Mouse (Mus musculus) bone marrow macrophage, adult 2 months (primary cell): ENCODE data around the gene Kank2. TPM values are rescaled to one million over a fixed set of nuclear protein-coding genes. Genes with fewer than 3 reads are reported as not detected.

Source experiments
- H3K27ac ChIP-seq: 2 replicates; pipeline ENCODE4 v1.5.1; 2012; ENCODE audit warnings: low read depth, low read length; ENCODE audit not compliant: insufficient read depth
- H3K4me1 ChIP-seq: 2 replicates; pipeline ENCODE4 v1.6.1; 2012; ENCODE audit warnings: low read length; ENCODE audit not compliant: control insufficient read depth, insufficient read depth
- H3K4me3 ChIP-seq: 2 replicates; pipeline ENCODE4 v1.5.1; 2012; ENCODE audit warnings: mild to moderate bottlenecking, low read length, moderate library complexity; ENCODE audit not compliant: insufficient read depth
- CTCF ChIP-seq: IDR thresholded peaks from 2 replicates; pipeline ENCODE4 v1.5.1; 2012; ENCODE audit warnings: low read depth, mild to moderate bottlenecking, low read length, moderate library complexity
- POLR2A ChIP-seq: IDR thresholded peaks from 2 replicates; pipeline ENCODE4 v1.6.1; 2012; ENCODE audit warnings: mild to moderate bottlenecking, low read depth, low read length, borderline replicate concordance
- polyA plus RNA-seq: library from polyadenylated mRNA; stranded (reverse); fragments of >200 nt; gene quantifications from 2 replicates; pipeline ENCODE4 v1.2.4, GENCODE M21; 2012; ENCODE audit not compliant: missing spikeins, insufficient read depth, insufficient read length

The Kank2 gene
- polyA plus RNA-seq, 1 experiment, result 12.3 TPM

GRCm38 (mm10) chr9:21819181-21819729, 20.7 kb upstream of the Kank2 start:
- TF ChIP-seq POLR2A (no peak), CTCF (no peak)
- peaks cover 7% of the 10 kb centered on the region for H3K4me1 ChIP-seq
- no peak overlapping the region for H3K27ac ChIP-seq
- no peak overlapping the region for H3K4me3 ChIP-seq

DNA sequence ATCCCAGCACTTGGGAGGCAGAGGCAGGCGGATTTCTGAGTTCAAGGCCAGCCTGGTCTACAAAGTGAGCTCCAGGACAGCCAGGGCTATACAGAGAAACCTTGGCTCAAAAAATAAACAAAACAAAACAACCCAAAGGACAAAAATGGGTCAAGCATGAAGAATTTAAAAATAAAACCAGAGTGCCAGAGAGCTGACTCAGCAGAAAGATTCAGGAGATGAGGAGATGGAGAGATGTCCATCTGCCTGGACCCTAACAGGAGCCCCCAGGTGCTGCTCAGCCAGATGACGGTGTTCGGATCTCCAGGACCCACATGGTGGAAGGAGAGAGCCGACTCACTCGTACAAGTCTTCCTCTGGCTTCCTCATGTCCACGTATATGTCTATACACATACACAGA, 20.0 kb upstream of the Kank2 start:
- Histone ChIP-seq H3K4me3 (no peak overlapping the region), H3K27ac (no peak overlapping the region), H3K4me1 (peaks cover 7% of the 10 kb centered on the region)
- TF ChIP-seq POLR2A (no peak), CTCF (0 out of 2 replicates have a peak, but pooled peaks have one; percentile 7)

GRCm38 (mm10) chr9:21818125-21818524, 19.6 kb upstream of the Kank2 start:
- TF ChIP-seq CTCF, result no peak
- no peak for TF ChIP-seq POLR2A
- Histone ChIP-seq H3K4me3 (no peak overlapping the region), H3K4me1 (peaks cover 7% of the 10 kb centered on the region), H3K27ac (no peak overlapping the region)

GRCm38 (mm10) chr9:21816716-21817305, 18.3 kb upstream of the Kank2 start:
- H3K4me1 ChIP-seq, result peaks cover 7% of the 10 kb centered on the region
- H3K4me3 ChIP-seq, result no peak overlapping the region
- H3K27ac ChIP-seq, result no peak overlapping the region
- TF ChIP-seq POLR2A, result no peak
- no peak for TF ChIP-seq CTCF

DNA sequence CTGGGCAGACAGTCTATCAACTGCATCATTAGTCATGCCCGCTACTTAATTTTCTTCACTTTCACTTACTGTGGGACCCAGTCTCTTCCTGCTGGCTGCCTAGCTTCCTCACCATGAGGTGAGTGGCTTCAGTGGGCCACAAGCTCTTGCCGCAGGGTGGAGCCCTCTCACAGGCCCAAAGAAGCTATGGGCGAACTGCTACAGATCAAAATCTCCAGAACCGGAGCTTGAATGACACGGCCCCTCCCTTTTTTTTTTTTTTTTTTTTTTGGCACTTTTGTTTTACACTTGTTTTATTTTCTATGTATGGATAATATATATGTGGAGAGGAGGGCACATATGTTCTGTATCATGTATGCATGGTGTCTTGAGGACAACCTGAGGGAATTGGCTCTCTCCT, 12.6 kb upstream of the Kank2 start:
- no peak overlapping the region for H3K27ac ChIP-seq
- peaks cover 16% of the 10 kb centered on the region for H3K4me1 ChIP-seq
- no peak for TF ChIP-seq POLR2A
- no peak for TF ChIP-seq CTCF
- no peak overlapping the region for H3K4me3 ChIP-seq

GRCm38 (mm10) chr9:21808561-21808960, 10.0 kb upstream of the Kank2 start:
- no peak for TF ChIP-seq CTCF
- no peak for TF ChIP-seq POLR2A

GRCm38 (mm10) chr9:21806976-21807375, 8.4 kb upstream of the Kank2 start:
- Histone ChIP-seq H3K4me1 (peaks cover 25% of the 10 kb centered on the region), H3K4me3 (no peak overlapping the region), H3K27ac (no peak overlapping the region)
- TF ChIP-seq POLR2A (no peak), CTCF (no peak)

More at GRCm38 (mm10) chr9:21808561-21808960, 10.0 kb upstream of the Kank2 start:
- no peak overlapping the region for H3K27ac ChIP-seq
- H3K4me1 ChIP-seq, result peaks cover 25% of the 10 kb centered on the region
- no peak overlapping the region for H3K4me3 ChIP-seq

- TF ChIP-seq POLR2A (no peak), CTCF (no peak)
- Histone ChIP-seq H3K27ac (no peak overlapping the region), H3K4me1 (peaks cover 25% of the 10 kb centered on the region), H3K4me3 (no peak overlapping the region)
Measured at GRCm38 (mm10) chr9:21806363-21806762, 7.8 kb upstream of the Kank2 start.

- Histone ChIP-seq H3K4me3 (peak overlapping the region; percentile 27; the same call in 1 of the 2 replicates), H3K4me1 (peaks cover 25% of the 10 kb centered on the region), H3K27ac (no peak overlapping the region)
- TF ChIP-seq POLR2A, result no peak
- TF ChIP-seq CTCF, result peak; percentile 84
Measured at GRCm38 (mm10) chr9:21803986-21804644, 5.6 kb upstream of the Kank2 start.

- TF ChIP-seq POLR2A (no peak), CTCF (no peak)
- H3K4me3 ChIP-seq, result no peak overlapping the region
- peaks cover 25% of the 10 kb centered on the region for H3K4me1 ChIP-seq
- no peak overlapping the region for H3K27ac ChIP-seq
Measured at GRCm38 (mm10) chr9:21801591-21801990, 3.0 kb upstream of the Kank2 start.
